Mouse (Mus musculus) lung, postnatal 4 days (tissue): ENCODE measurements around the gene Numbl.
A peak's percentile ranks its signal among the peaks of the same experiment; 100 is the strongest.

Experiments
- DNase-seq, 2 experiments: peaks; one replicate each; pipeline ENCODE4 v3.0.0; 2021

Gene Numbl

GRCm38 (mm10) chr7:27327500-27327899 lies 69.3 kb downstream of the Numbl start:
- no peak for DNase-seq

DNA sequence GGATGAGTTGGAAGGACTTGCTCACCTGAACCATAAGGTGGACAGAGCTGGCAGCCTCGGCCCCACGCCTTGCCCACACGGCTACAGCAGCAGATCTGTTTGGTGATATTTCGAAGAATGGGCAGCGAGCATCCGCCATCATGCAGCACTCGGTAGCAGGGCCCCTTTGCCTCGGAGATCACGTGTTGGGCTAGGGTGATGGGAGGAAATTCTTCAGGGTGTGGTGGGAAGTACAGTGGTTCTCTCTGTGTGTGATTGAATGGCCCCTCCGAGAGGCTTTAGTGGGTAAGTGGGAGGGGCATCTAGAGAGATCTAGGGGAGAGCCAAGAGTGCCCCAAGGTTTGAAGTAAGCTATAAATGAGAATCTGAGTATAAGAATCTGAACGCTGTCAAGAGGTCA lies 69.9 kb downstream of the Numbl start:
- no peak for DNase-seq

DNA sequence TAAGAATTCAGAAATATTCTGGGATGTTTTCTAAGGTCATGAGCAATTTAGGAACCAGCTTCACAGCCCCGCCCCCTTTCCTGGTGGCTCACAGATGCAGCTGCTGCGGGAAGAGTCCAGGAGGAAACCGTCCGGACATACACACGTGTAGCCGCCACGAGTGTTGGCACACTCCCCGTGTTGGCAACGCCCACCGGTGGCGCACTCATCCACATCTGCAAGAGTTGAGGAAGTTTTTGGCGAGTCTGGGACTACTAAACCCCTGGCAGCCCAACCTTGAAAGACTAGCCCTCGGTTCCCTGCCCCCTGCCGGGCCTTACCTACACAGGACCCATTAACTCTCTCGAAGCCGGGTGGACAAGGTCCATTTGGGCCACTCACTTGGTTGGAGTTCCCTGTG lies 70.4 kb downstream of the Numbl start:
- DNase-seq: peak; percentile 34 to 52

DNA sequence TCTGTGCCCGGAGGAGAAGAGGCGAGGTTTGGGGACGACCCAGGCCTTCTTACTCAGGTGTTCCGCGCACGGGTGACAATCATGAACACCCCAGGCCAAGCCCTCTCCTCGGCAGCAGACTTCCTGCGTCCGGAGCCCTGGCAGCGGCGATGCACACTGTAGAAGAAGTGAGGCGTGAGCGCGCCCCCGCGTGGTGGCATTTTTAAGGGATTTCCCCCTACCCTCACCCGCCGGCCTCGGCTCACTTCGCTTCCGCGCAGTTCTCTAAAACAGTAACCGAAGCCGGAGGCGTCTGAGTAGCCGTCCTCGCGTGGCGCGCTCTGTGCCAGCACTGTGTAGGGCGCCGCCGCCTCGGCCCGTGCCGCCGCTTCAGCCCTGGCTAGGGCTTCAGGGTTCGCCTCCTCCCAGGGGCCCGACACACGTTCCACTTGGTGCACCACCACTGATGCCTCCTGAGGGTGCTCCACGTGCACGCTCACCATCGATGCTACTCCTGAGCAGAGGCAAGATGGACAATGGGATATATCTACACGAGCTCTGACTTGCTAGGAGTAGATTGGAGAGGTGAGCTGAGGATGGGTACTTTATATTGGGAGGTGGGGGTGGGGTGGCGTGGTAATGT lies 71.2 kb downstream of the Numbl start:
- peak; percentile 89 to 92 for DNase-seq

- no peak for DNase-seq
Observed at GRCm38 (mm10) chr7:27329981-27330380, 71.7 kb downstream of the Numbl start.

DNA sequence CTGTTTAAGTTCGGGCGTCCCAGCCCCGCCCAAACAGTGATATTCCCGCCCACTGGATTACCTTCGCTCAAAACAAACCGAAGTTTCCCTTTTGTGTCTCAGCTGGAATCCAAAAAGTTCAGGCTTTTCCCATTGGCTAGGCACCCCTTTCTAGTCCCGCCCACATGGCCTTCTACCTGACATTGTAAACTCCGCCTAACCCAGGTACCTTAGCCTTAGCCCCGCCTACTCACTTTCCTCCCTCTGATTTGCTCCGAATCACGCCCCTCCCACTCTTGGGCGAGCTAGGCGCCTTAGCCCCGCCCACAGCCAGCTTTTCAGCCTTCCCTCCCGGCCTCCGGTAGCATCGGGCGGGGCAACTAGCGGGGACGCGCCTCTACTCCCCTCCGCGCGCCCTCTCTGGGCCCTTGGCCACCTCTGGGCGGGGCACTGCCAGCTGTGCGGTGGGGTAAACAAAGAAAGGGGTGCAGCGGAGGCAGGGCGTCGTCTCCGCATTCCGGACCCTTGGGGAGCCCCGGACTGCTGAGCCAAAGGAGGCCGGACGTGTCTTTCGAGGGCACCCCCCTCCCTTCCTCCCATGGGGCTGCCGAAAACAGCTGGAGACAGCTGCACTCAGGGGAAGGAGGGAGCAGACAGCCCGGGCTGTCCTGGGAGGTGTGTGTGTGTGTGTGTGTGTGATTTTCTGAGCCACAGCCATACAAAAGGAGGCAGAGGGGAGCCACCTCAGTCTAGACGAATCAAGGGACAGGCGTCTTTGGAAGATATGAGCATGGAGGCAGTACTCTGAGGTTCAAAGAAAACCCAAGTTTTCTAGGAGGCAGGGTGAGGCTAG lies 72.7 kb downstream of the Numbl start:
- peak; percentile 97 to 98 for DNase-seq

DNA sequence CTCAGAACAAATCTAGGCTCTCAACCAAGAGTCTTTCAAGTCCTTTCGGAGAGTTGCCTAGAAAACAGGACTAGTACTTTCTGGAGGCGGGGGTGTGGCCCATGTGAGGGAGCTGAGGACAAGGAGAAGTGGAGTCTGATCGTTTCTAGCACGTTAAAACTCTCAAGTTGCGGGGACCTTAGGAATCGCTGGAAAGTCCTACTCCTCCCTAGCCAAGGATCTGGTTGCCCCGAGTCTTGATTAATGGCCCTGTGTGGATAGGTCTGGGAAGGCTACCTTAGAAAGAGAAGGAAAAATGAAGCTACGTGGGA lies 73.3 kb downstream of the Numbl start:
- peak; percentile 62 to 67 for DNase-seq
